Mouse (Mus musculus): Measurements from ENCODE around the gene Stk32c. TPM values are rescaled to one million over a fixed set of nuclear protein-coding genes. Genes with fewer than 3 reads are reported as not detected.

Gene Stk32c
- polyA plus RNA-seq, 1 experiment from 2014 or later = 0.21 TPM

- peaks cover 32% of the 10 kb centered on the region for H3K27me3 ChIP-seq
- WGBS = 79% methylated on average over 5 of the region's 5 CpGs
- H3K4me2 ChIP-seq = no peak overlapping the region
- H3K4me1 ChIP-seq (replicated peaks) = peaks cover 22% of the 10 kb centered on the region
- no peak overlapping the region for H3K9ac ChIP-seq (replicated peaks)
- H3K27ac ChIP-seq = no peak overlapping the region
- no peak overlapping the region for H3K4me3 ChIP-seq (replicated peaks)
- no peaks in the 10 kb centered on the region for H3K9me3 ChIP-seq
- no peaks in the 10 kb centered on the region for H3K36me3 ChIP-seq
- no peak for ATAC-seq (ENCODE audit: insufficient number of reproducible peaks, insufficient read depth, low FRiP score, low TSS enrichment, low read depth)
These were observed 131.9 kb downstream of the Stk32c start for GRCm38 (mm10) chr7:139081158-139081557.

GRCm38 (mm10) chr7:139080714-139081113, 132.4 kb downstream of the Stk32c start:
- H3K27ac ChIP-seq = no peak overlapping the region
- H3K9ac ChIP-seq (replicated peaks) = no peak overlapping the region
- H3K4me1 ChIP-seq (replicated peaks) = peaks cover 26% of the 10 kb centered on the region
- H3K27me3 ChIP-seq = peaks cover 29% of the 10 kb centered on the region
- no peaks in the 10 kb centered on the region for H3K36me3 ChIP-seq
- 71% methylated on average over 4 of the region's 4 CpGs for WGBS
- no peak for ATAC-seq (ENCODE audit: insufficient number of reproducible peaks, insufficient read depth, low FRiP score, low TSS enrichment, low read depth)
- H3K9me3 ChIP-seq = no peaks in the 10 kb centered on the region
- H3K4me3 ChIP-seq (replicated peaks) = no peak overlapping the region
- no peak overlapping the region for H3K4me2 ChIP-seq

GRCm38 (mm10) chr7:139079141-139079540, 134.0 kb downstream of the Stk32c start:
- peaks cover 14% of the 10 kb centered on the region; the same call in 1 of the 2 replicates for H3K27me3 ChIP-seq
- H3K36me3 ChIP-seq = no peaks in the 10 kb centered on the region
- H3K4me1 ChIP-seq (replicated peaks) = peaks cover 30% of the 10 kb centered on the region
- H3K27ac ChIP-seq = no peak overlapping the region
- no peak overlapping the region for H3K4me3 ChIP-seq (replicated peaks)
- no peaks in the 10 kb centered on the region for H3K9me3 ChIP-seq
- no peak overlapping the region for H3K4me2 ChIP-seq
- H3K9ac ChIP-seq (replicated peaks) = no peak overlapping the region
- no peak for ATAC-seq (ENCODE audit: insufficient number of reproducible peaks, insufficient read depth, low FRiP score, low TSS enrichment, low read depth)
- 78% methylated on average over 7 of the region's 7 CpGs for WGBS

- H3K36me3 ChIP-seq = no peaks in the 10 kb centered on the region
- no peak overlapping the region for H3K9ac ChIP-seq (replicated peaks)
- H3K27ac ChIP-seq = peak overlapping the region; percentile 73; the same call in 1 of the 2 replicates
- H3K4me2 ChIP-seq = no peak overlapping the region
- no peak for ATAC-seq (ENCODE audit: insufficient number of reproducible peaks, insufficient read depth, low FRiP score, low TSS enrichment, low read depth)
- peaks cover 30% of the 10 kb centered on the region for H3K4me1 ChIP-seq (replicated peaks)
- no peak overlapping the region for H3K4me3 ChIP-seq (replicated peaks)
- H3K9me3 ChIP-seq = no peaks in the 10 kb centered on the region
- 72% methylated on average over 6 of the region's 6 CpGs for WGBS
- peaks cover 14% of the 10 kb centered on the region; the same call in 1 of the 2 replicates for H3K27me3 ChIP-seq
These were observed 134.9 kb downstream of the Stk32c start for GRCm38 (mm10) chr7:139078181-139078580.

- 14% methylated on average over 7 of the region's 7 CpGs for WGBS
- Histone ChIP-seq H3K27me3 (peaks cover 14% of the 10 kb centered on the region; the same call in 1 of the 2 replicates), H3K4me1 (replicated peaks) (peaks cover 30% of the 10 kb centered on the region), H3K36me3 (no peaks in the 10 kb centered on the region), H3K4me2 (no peak overlapping the region), H3K4me3 (replicated peaks) (no peak overlapping the region), H3K9me3 (no peaks in the 10 kb centered on the region), H3K27ac (peak overlapping the region; percentile 73; the same call in 1 of the 2 replicates), H3K9ac (replicated peaks) (no peak overlapping the region)
- ATAC-seq (ENCODE audit: insufficient number of reproducible peaks, insufficient read depth, low FRiP score, low TSS enrichment, low read depth) = peak; percentile 54; the same call in 1 of the 2 replicates
These were observed 135.8 kb downstream of the Stk32c start for GRCm38 (mm10) chr7:139077283-139077682.

GRCm38 (mm10) chr7:139075054-139075794, 137.9 kb downstream of the Stk32c start:
- Histone ChIP-seq H3K4me1 (replicated peaks) (peaks cover 30% of the 10 kb centered on the region), H3K4me3 (replicated peaks) (no peak overlapping the region), H3K9me3 (no peaks in the 10 kb centered on the region), H3K4me2 (no peak overlapping the region), H3K27me3 (peaks cover 14% of the 10 kb centered on the region; the same call in 1 of the 2 replicates), H3K27ac (no peak overlapping the region), H3K9ac (replicated peaks) (no peak overlapping the region), H3K36me3 (no peaks in the 10 kb centered on the region)
- ATAC-seq (ENCODE audit: insufficient number of reproducible peaks, insufficient read depth, low FRiP score, low TSS enrichment, low read depth) = no peak
- 56% methylated on average over 14 of the region's 14 CpGs for WGBS

- ATAC-seq (ENCODE audit: insufficient number of reproducible peaks, insufficient read depth, low FRiP score, low TSS enrichment, low read depth) = no peak
- WGBS = 20% methylated on average over 6 of the region's 6 CpGs
These were observed 138.9 kb downstream of the Stk32c start for GRCm38 (mm10) chr7:139074189-139074588.

GRCm38 (mm10) chr7:139068182-139068623, 144.9 kb downstream of the Stk32c start:
- H3K27ac ChIP-seq = no peak overlapping the region
- 0 out of 2 replicates have a peak, but pooled peaks have one; percentile 15 for ATAC-seq (ENCODE audit: insufficient number of reproducible peaks, insufficient read depth, low FRiP score, low TSS enrichment, low read depth)
- no peaks in the 10 kb centered on the region for H3K36me3 ChIP-seq
- no peak overlapping the region for H3K4me3 ChIP-seq (replicated peaks)
- no peaks in the 10 kb centered on the region for H3K4me1 ChIP-seq (replicated peaks)
- peaks cover 24% of the 10 kb centered on the region for H3K27me3 ChIP-seq
- WGBS = 4% methylated on average over 2 of the region's 2 CpGs
- H3K9me3 ChIP-seq = no peaks in the 10 kb centered on the region
- H3K9ac ChIP-seq (replicated peaks) = no peak overlapping the region
- H3K4me2 ChIP-seq = no peak overlapping the region

More at GRCm38 (mm10) chr7:139074189-139074588, 138.9 kb downstream of the Stk32c start:
- no peak overlapping the region for H3K27ac ChIP-seq
- no peaks in the 10 kb centered on the region for H3K36me3 ChIP-seq
- no peak overlapping the region for H3K9ac ChIP-seq (replicated peaks)
- H3K4me2 ChIP-seq = no peak overlapping the region
- peaks cover 30% of the 10 kb centered on the region for H3K4me1 ChIP-seq (replicated peaks)
- no peaks in the 10 kb centered on the region for H3K9me3 ChIP-seq
- H3K27me3 ChIP-seq = peaks cover 14% of the 10 kb centered on the region; the same call in 1 of the 2 replicates
- no peak overlapping the region for H3K4me3 ChIP-seq (replicated peaks)

GRCm38 (mm10) chr7:139063406-139063805, 149.7 kb downstream of the Stk32c start:
- no peak for ATAC-seq (ENCODE audit: insufficient number of reproducible peaks, insufficient read depth, low FRiP score, low TSS enrichment, low read depth)
- 64% methylated on average over 4 of the region's 4 CpGs for WGBS
- Histone ChIP-seq H3K4me2 (no peak overlapping the region), H3K4me3 (replicated peaks) (no peak overlapping the region), H3K9ac (replicated peaks) (no peak overlapping the region), H3K9me3 (no peaks in the 10 kb centered on the region), H3K27me3 (peaks cover 24% of the 10 kb centered on the region), H3K36me3 (no peaks in the 10 kb centered on the region), H3K27ac (no peak overlapping the region), H3K4me1 (replicated peaks) (no peaks in the 10 kb centered on the region)
